Mouse (Mus musculus): ENCODE measurements at regions not wholly inside any gene's neighbourhood (a gene's known extent, or its start where the extent isn't known, plus 50 kb on each side); places are given as distances from the start of the nearest gene placed in this dataset.

GRCm38 (mm10) chr2:137207846-137208245 is 91.4 kb upstream of the Jag1 start:
- TF ChIP-seq POLR2A (IDR thresholded peaks at IDR 0.05; ENCODE audit: extremely low read depth, insufficient read depth, low read length) (no peak), CTCF (IDR thresholded peaks at IDR 0.05; ENCODE audit: extremely low read depth, insufficient read depth, low read length) (no peak)
